Mouse (Mus musculus) gastrocnemius, adult 18-20 months (tissue): ENCODE results near the gene Ninl. TPM values are rescaled to one million over a fixed set of nuclear protein-coding genes. Genes with fewer than 3 reads are reported as not detected.
A peak's percentile ranks its signal among the peaks of the same experiment; 100 is the strongest.
"Not testable (repeated sequence)": the region's sequence is repeated elsewhere in the genome, so short reads cannot be mapped to it uniquely, and the experiment has no call there.

Source experiments
- DNase-seq: peaks from one replicate; pipeline ENCODE4 v3.0.0; 2021; ENCODE audit warnings: low spot score
- total RNA-seq, 2 experiments: library from RNA; stranded (reverse); gene quantifications; 2 replicates each; pipeline ENCODE4 v1.2.3; 2021

The Ninl gene
- total RNA-seq, 2 experiments from 2014 or later, result 0.43 to 0.47 TPM

- no peak for DNase-seq
Measured at GRCm38 (mm10) chr2:150950056-150950455, 89.1 kb downstream of the Ninl start.

- DNase-seq, result no peak
Measured at GRCm38 (mm10) chr2:150949652-150950051, 89.5 kb downstream of the Ninl start.

- DNase-seq, result no peak
Measured at GRCm38 (mm10) chr2:150948786-150949185, 90.4 kb downstream of the Ninl start.

- DNase-seq, result not testable (repeated sequence)
Measured at GRCm38 (mm10) chr2:150947880-150948611, 91.1 kb downstream of the Ninl start.

- not testable (repeated sequence) for DNase-seq
Measured at GRCm38 (mm10) chr2:150947341-150947740, 91.8 kb downstream of the Ninl start.

- DNase-seq, result no peak
Measured at GRCm38 (mm10) chr2:150944017-150944416, 95.2 kb downstream of the Ninl start.

- no peak for DNase-seq
Measured at GRCm38 (mm10) chr2:150934659-150935058, 104.5 kb downstream of the Ninl start.

- no peak for DNase-seq
Measured at GRCm38 (mm10) chr2:150933482-150933881, 105.7 kb downstream of the Ninl start.

GRCm38 (mm10) chr2:150930806-150931205 lies 108.4 kb downstream of the Ninl start:
- DNase-seq, result no peak

- no peak for DNase-seq
Measured at GRCm38 (mm10) chr2:150929156-150929555, 110.0 kb downstream of the Ninl start.

- no peak for DNase-seq
Measured at GRCm38 (mm10) chr2:150927038-150927720, 112.0 kb downstream of the Ninl start.

- DNase-seq, result no peak
Measured at GRCm38 (mm10) chr2:150923505-150923904, 115.7 kb downstream of the Ninl start.

GRCm38 (mm10) chr2:150923026-150923425 lies 116.2 kb downstream of the Ninl start:
- DNase-seq, result no peak

- DNase-seq, result no peak
Measured at GRCm38 (mm10) chr2:150922165-150922564, 117.0 kb downstream of the Ninl start.

- DNase-seq, result peak; percentile 5
Measured at GRCm38 (mm10) chr2:150921697-150922096, 117.5 kb downstream of the Ninl start.

- DNase-seq, result no peak
Measured at GRCm38 (mm10) chr2:150920543-150920942, 118.6 kb downstream of the Ninl start.

- no peak for DNase-seq
Measured at GRCm38 (mm10) chr2:150918720-150919119, 120.5 kb downstream of the Ninl start.

- no peak for DNase-seq
Measured at GRCm38 (mm10) chr2:150915786-150916185, 123.4 kb downstream of the Ninl start.

- DNase-seq, result no peak
Measured at GRCm38 (mm10) chr2:150914781-150915515, 124.2 kb downstream of the Ninl start.

- no peak for DNase-seq
Measured at GRCm38 (mm10) chr2:150910295-150910881, 128.8 kb downstream of the Ninl start.

- peak; percentile 93 for DNase-seq
Measured at GRCm38 (mm10) chr2:150909429-150910039, 129.6 kb downstream of the Ninl start.
